Mouse (Mus musculus): ENCODE data around the gene Lrrc63.
"Not testable (repeated sequence)": the region's sequence is repeated elsewhere in the genome, so short reads cannot be mapped to it uniquely, and the experiment has no call there.

Gene Lrrc63

DNA sequence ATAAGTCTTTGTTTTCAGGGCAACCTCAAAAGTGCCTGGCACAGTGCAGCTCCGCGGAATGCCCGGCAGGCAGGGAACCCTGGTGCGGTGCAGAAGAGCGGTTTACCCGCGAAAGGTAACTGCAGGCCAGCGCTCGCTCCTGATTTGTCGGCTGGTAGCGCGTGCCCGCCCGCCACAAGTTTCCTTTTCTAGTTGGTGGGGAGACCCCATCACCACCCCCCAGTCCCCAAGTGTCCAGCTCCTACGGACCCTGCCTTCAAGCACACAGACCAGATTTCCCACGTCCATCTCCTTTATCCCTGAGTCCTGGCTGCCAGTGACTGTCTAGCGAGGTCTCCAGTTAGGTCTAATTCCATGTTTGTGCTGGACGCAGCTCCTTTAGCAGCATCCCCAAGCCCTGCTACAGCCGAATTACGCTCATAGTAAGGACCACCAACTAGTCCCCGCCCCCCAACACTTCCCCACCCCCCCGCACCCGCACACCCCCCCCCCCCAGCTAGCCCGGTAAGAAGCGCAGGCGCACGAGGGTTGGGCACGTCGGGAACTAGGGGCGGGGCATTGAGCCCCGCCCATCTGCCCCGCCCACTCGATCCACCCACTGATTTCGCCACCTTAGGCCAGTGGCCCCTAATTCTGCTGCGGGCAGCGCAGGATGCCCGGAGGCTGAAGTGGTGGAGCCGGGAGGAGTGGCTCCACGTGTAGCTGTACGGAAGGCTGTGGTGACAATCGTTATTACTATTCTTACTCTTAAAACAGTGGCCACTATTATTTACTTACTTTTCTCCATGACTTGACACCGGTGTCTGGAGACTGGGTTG lies at the start of gene Lrrc63, which contains the start of gene Lcp1:
Gene Lrrc63 (minus strand): TSS at position 381 of the 818 bp plus-strand sequence.
Gene Lcp1 (plus strand): TSS at position 601 of the 818 bp plus-strand sequence.
- peak; percentile 52 for DNase-seq (ENCODE audit: low spot score)

- DNase-seq (ENCODE audit: low spot score) = no peak
These were observed 48.7 kb upstream of the Lrrc63 start for GRCm38 (mm10) chr14:75179255-75179963.

- DNase-seq (ENCODE audit: low spot score) = no peak
These were observed 48.1 kb upstream of the Lrrc63 start for GRCm38 (mm10) chr14:75178801-75179211.

GRCm38 (mm10) chr14:75178384-75178793 lies 47.7 kb upstream of the Lrrc63 start:
- DNase-seq (ENCODE audit: low spot score) = no peak

DNA sequence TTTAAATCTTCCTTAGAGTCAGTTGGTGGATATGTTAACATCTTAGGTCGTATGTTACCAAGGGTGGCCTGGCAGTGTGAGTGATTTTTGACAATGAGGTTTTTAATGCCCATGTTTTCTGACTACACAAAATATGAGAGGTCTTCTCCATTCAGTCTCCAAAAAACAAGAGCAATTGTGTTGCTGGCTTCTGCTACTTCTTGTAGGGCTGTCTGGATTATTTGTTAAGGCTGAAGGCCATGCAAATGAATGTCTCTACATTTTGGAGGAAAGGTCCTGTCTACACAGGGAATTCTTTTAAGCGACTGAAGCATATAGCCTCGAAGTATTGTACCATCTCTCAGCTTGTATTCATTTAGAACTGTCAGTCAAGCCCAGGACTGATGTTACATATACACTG lies 46.7 kb upstream of the Lrrc63 start:
- DNase-seq (ENCODE audit: low spot score) = no peak

DNA sequence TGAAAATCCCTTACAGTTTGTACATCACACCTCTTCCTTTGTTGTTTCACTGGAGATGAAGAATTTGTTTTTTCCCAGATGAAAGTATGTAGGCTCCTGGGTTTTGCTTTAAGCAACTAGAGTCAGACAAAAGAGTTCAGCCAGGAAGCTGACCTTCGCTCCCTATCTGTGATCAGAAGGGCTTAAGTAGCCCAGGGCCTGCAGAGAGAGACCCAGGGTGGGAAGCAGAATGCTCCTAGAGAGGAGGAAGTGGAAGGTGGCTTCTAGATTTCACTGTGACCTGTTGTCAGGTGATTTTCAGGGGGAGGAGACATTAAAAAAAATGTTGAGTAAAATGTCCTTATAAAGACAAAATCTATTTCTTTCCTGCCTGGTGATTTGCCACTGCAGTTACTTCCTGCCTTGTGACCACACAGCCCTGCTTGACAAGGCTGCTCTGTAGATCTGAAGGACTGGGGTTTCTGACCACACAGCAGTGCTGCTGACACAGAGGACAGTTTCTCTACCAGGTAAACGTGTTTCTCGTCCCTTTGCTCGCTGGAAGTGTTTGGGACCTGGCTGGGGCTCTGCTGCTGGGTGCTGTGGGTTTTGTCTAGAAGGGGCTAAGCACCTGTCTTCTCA lies 45.9 kb upstream of the Lrrc63 start:
- no peak for DNase-seq (ENCODE audit: low spot score)

DNA sequence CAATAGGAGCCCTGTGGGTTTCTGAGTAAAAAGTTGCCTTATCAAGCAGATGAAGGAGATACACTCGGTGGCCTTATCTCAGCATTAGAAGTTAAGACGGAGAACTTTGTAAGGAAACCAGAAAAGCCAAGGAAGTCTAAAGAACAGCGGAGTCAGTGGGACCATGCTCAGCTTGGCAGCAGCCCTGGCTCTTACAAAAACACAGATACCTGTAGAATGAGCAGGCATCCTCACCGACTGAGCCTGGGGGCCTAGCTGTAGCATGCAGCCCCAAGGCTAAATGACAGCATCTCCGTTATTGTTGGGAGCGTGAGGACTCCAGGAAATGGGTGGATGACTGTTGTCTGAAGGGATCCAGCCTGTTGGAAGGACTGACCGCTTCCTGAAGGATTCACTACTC lies 45.1 kb upstream of the Lrrc63 start:
- DNase-seq (ENCODE audit: low spot score) = no peak

DNA sequence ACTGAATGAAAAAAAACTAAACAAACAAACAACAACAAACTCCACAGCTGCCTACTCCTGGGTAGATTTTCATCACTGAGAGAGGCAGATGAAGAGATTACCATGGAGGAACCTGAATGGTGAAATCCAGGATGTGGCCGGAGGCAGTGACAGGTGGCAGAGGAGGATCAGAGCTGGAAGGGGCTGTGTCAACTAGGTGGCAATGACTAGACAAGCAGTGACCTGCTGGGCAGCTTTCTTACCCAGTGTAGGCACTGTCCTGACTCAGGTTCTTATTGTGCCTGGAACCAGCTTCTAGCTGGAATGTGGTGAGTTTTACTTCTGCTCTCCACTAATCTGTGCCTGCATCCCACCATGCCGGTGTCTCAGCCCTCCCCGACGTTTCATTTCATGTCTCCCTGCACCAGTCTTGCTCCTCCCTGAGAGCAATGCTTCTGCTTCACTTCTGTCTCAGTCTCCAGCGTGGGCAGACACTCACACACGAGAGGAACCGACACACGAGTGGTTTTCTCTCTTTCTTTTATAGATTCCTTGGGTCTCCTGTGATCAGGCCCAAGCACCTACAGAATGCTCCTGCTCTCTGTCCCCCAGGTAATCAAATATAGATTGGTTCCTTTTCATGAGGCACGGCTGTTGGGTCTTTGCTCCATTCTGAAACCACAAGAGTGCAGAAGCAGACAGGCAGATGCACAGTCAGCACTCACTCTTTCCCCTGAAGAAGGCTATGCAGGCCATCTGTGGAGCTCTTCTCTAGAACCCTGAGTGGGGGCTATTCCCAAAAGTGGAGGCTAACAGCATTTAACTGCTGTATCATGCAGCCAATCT lies 44.3 kb upstream of the Lrrc63 start:
- DNase-seq (ENCODE audit: low spot score) = no peak

DNA sequence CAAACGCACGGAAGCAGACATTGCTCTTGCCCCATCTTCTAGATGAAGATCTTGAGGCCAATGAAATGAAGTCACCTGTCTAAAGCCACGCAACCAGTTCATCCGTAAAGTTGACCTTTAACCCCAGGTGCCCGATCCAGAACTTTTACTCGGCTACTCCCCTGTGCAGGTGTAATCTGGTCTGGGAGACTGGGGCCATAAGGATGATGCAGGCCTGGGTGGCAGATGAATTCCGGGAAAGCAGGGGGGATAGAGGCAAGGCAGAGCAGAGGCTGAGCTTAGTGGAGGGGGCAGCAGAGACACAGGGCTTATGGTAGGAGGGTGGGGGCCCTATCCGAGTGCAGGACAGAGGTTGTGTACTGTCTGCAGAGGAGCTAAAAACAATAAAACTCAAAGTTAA lies 43.6 kb upstream of the Lrrc63 start:
- DNase-seq (ENCODE audit: low spot score) = no peak

DNA sequence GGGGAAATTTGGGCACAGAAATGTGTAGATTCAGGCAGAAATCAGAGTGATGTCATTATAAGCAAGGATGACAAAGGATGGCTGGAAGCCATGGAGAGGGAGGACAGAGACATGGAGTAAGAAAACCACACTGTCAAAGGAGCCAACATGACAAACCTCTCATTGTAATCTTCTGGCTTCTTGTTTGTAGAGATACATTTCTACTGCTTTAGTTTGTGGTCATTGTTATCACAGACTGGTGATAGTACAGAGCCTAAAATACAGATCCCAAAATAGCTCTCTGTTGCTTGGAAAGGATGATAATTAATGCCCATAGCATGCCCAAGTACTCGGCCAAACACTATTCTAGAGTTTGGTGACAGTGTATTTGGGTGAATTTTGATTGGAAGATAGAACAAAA lies 39.9 kb upstream of the Lrrc63 start:
- no peak for DNase-seq (ENCODE audit: low spot score)

- no peak for DNase-seq (ENCODE audit: low spot score)
These were observed 37.8 kb upstream of the Lrrc63 start for GRCm38 (mm10) chr14:75168501-75168900.

GRCm38 (mm10) chr14:75165574-75166131 lies 35.0 kb upstream of the Lrrc63 start:
- DNase-seq (ENCODE audit: low spot score) = no peak

- no peak for DNase-seq (ENCODE audit: low spot score)
These were observed 33.7 kb upstream of the Lrrc63 start for GRCm38 (mm10) chr14:75164345-75164744.

GRCm38 (mm10) chr14:75163866-75164265 lies 33.2 kb upstream of the Lrrc63 start:
- DNase-seq (ENCODE audit: low spot score) = no peak

DNA sequence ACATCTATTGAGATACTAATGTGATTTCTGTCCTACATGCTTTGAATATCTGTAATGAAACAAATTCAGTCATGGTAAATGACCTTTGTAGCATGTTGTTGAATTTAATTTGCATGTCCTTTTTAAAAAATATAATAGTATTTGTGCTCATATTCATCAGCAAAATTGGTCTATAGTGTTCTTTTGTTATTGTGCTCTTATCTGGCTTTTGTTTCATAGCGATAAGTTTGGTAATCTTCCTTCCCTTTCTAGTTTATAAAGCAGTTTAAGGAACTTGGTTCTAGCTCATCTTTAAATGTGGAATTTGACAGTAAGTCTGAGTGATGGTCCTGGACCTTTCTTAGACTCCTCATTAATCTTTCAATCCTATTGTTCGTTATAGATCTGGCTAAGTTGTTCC lies 28.7 kb upstream of the Lrrc63 start:
- DNase-seq (ENCODE audit: low spot score) = no peak

- DNase-seq (ENCODE audit: low spot score) = peak; percentile 24
These were observed 23.8 kb upstream of the Lrrc63 start for GRCm38 (mm10) chr14:75154481-75154880.

DNA sequence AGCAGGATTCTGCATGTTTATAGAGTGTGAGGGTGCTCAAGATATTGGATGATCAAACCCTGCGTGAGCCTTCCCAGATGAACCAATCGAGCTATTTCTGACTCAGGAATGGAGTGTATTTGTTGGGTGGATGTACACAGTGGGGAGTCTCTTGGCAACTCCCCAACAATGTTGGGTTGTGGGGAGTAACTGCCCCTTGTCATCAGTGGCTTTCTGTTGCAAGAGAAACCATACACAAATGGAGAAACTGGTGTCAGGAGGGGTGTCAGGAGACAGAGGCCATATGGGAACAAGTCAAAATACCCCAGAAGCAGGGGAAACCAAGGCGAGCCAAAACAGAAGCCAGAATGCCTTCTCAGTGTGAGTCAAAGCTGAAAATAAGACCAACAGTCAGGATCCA lies 20.5 kb upstream of the Lrrc63 start:
- DNase-seq (ENCODE audit: low spot score) = no peak

DNA sequence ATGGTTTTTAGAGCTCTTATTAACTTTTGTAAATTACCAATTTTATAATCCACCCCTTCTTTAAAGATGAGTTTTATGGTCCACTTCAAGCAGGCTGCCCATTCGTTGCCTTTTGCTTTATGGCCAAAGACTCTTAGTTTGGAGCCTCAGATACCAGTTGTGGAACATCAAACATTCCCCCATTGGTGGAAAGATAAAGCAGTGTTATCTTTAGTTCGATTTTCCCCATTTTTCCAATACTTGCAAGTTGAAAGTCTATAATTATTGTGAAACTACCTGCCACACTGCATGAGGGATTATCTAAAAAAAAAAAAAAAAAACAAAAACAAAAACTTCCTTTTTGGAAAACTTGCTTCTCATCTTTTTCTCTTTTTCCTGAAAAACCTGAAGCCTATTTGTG lies 20.0 kb upstream of the Lrrc63 start:
- DNase-seq (ENCODE audit: low spot score) = no peak

GRCm38 (mm10) chr14:75148229-75148628 lies 17.5 kb upstream of the Lrrc63 start:
- DNase-seq (ENCODE audit: low spot score) = no peak

DNA sequence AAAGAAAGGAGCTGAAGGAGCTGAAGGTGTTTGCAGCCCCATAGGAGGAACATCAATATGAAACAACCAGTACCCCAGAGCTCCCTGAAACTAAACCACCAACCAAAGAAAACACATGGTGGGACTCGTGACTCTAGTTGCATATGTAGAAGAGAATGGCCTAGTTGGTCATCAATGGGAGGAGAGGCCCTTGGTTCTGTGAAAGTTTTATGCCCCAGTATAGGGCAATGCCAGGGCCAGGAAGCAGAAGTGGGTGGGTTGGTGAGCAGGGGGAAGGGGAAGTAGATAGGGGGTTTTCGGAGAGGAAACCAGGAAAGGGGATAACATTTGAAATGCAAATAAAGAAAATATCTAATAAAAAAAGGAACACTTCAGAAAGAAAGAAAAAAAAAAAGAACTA lies 17.0 kb upstream of the Lrrc63 start:
- not testable (repeated sequence) for DNase-seq (ENCODE audit: low spot score)

GRCm38 (mm10) chr14:75139225-75139624 lies 8.5 kb upstream of the Lrrc63 start:
- no peak for DNase-seq (ENCODE audit: low spot score)

GRCm38 (mm10) chr14:75138503-75138902 lies 7.8 kb upstream of the Lrrc63 start:
- no peak for DNase-seq (ENCODE audit: low spot score)

All from ovary, adult 18-20 months (tissue).